Mouse (Mus musculus) central nervous system, embryonic 14 days (tissue): Measurements from ENCODE around the gene Olfr1196. TPM values are rescaled to one million over a fixed set of nuclear protein-coding genes. Genes with fewer than 3 reads are reported as not detected.

ENCODE experiments used
- polyA plus RNA-seq: library from polyadenylated mRNA; depleted of rRNA; stranded (reverse); fragments of >200 nt; gene quantifications from 2 replicates; pipeline ENCODE4 v1.2.3, GENCODE M21; 2012; rRNA removed

The Olfr1196 gene
- polyA plus RNA-seq, result not detected in 2 replicates

GRCm38 (mm10) chr2:88704497-88704896, at the start of gene Olfr1196:
Olfr1196 (minus strand) TSS chr2:88704597.

GRCm38 (mm10) chr2:88751270-88751669, 46.9 kb upstream of the Olfr1196 start, which contains the start of gene Olfr1198:
Olfr1198 (minus strand) TSS chr2:88751370.

GRCm38 (mm10) chr2:88732266-88732665, 27.9 kb upstream of the Olfr1196 start, which contains the start of gene Olfr1197:
Olfr1197 (minus strand) TSS chr2:88732366.

GRCm38 (mm10) chr2:88689087-88689486, 15.3 kb downstream of the Olfr1196 start, which contains the start of gene Olfr1195:
Olfr1195 (minus strand) TSS chr2:88689187.

GRCm38 (mm10) chr2:88675328-88675727, 29.1 kb downstream of the Olfr1196 start, which contains the start of gene Olfr1193:
Olfr1193 (plus strand) TSS chr2:88675628.

GRCm38 (mm10) chr2:88648209-88648608, 56.2 kb downstream of the Olfr1196 start, which contains the start of gene Olfr1192-ps1:
Olfr1192-ps1 (plus strand) TSS chr2:88648509.

Other genes with a start within 250 kb of the Olfr1196 start
- not detected in 2 replicates for gene Olfr1183, start 249.7 kb downstream of the Olfr1196 start, polyA plus RNA-seq
- gene Olfr1184, start 221.0 kb downstream of the Olfr1196 start, polyA plus RNA-seq, result not detected in 2 replicates
- gene Olfr1185-ps1, start 211.3 kb downstream of the Olfr1196 start, polyA plus RNA-seq, result not detected in 2 replicates
- gene Olfr1186, start 186.0 kb downstream of the Olfr1196 start, polyA plus RNA-seq, result not detected in 2 replicates
- gene Olfr1188, start 147.7 kb downstream of the Olfr1196 start, polyA plus RNA-seq, result not detected in 2 replicates
- gene Olfr1189, start 118.1 kb downstream of the Olfr1196 start, polyA plus RNA-seq, result not detected in 2 replicates
- gene Olfr1191-ps1, start 64.1 kb downstream of the Olfr1196 start, polyA plus RNA-seq, result not detected in 2 replicates
- not detected in 2 replicates for gene Olfr1192-ps1, start 56.1 kb downstream of the Olfr1196 start, polyA plus RNA-seq
- not detected in 2 replicates for gene Olfr1193, start 29.0 kb downstream of the Olfr1196 start, polyA plus RNA-seq
- gene Olfr1195, start 15.4 kb downstream of the Olfr1196 start, polyA plus RNA-seq, result not detected in 2 replicates
- not detected in 2 replicates for gene Olfr1197, start 27.8 kb upstream of the Olfr1196 start, polyA plus RNA-seq
- not detected in 2 replicates for gene Olfr1198, start 46.8 kb upstream of the Olfr1196 start, polyA plus RNA-seq
- gene Olfr1199, start 55.9 kb upstream of the Olfr1196 start, polyA plus RNA-seq, result not detected in 2 replicates
- not detected in 2 replicates for gene Olfr1200, start 65.9 kb upstream of the Olfr1196 start, polyA plus RNA-seq
- gene Olfr1201, start 88.4 kb upstream of the Olfr1196 start, polyA plus RNA-seq, result not detected in 2 replicates
- not detected in 2 replicates for gene Olfr1202, start 109.9 kb upstream of the Olfr1196 start, polyA plus RNA-seq
- not detected in 2 replicates for gene Olfr1205, start 125.1 kb upstream of the Olfr1196 start, polyA plus RNA-seq
- gene Olfr1204, start 144.7 kb upstream of the Olfr1196 start, polyA plus RNA-seq, result not detected in 2 replicates
- not detected in 2 replicates for gene Olfr1206, start 158.6 kb upstream of the Olfr1196 start, polyA plus RNA-seq
- gene Olfr1208, start 197.7 kb upstream of the Olfr1196 start, polyA plus RNA-seq, result not detected in 2 replicates
- gene Olfr1209, start 210.6 kb upstream of the Olfr1196 start, polyA plus RNA-seq, result not detected in 2 replicates
- gene Olfr1211, start 233.5 kb upstream of the Olfr1196 start, polyA plus RNA-seq, result not detected in 2 replicates
- not detected in 2 replicates for gene Olfr1212, start 249.4 kb upstream of the Olfr1196 start, polyA plus RNA-seq